Mouse (Mus musculus) ZHBTc4 (cell line): Measurements from ENCODE around the gene Rpl5.

Source experiments
- DNase-seq: peaks from one replicate; pipeline ENCODE4 v3.0.0-alpha.2; 2011; ENCODE audit warnings: low read depth, low spot score

Gene Rpl5

DNA sequence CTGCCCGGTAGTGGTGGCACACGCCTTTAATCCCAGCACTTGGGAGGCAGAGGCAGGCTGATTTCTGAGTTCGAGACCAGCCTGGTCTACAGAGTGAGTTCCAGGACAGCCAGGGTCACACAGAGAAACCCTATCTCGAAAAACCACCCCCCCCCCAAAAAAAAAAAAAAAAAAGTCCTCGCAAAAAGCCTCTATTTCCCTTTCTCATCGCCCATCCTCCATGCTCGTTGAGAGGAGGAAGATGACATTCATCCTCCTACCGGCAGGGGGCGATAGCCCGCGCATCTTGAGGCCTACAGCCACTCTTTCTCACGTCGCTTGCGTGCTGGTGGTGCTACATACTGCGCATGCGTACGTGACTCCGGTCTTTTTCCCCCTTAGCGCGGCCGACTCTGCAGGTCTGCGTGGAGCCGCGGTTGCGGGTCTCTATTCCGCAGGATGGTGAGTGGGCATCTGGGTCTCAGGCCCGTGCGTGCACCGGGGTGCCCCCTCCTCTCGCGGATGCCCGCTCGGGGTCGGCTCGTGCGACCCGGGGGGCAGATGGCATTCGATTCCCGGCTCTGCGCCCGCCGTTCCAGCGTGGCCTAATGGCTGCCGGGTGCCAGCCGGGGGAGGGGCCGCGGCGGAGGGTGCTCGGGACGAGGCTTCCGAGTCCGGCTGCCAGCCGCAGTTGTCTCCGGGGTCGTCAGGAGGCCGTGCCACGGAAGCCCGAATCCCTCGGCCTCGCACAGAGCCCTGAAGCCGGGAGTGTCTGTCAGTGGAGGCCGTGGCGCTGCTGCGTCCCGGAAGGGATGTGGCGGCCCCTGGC is at the start of gene Rpl5:
Gene Rpl5, plus strand, starts transcription at position 297 of the 808 bp plus-strand sequence.
- peak; percentile 98 for DNase-seq

DNA sequence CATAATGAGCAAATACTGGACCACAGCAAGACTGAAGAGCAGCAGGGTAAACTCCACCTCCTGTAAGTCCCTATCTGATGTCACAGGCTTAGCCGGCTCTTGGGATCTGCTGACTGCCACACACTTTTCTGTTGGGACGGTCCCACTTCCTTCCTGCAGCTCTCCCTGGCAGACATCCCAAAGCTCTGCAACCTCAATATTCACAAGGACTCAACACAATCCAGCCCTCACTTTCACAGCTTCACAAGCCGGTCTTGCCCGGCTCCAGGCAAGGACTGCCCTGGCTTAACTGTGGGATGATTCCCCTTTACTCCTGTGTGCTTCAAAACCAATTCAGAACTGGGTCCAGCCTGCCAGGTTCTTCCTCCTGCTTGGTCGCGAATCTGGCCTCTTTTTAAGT is 46.5 kb upstream of the Rpl5 start:
- peak; percentile 78 for DNase-seq

DNA sequence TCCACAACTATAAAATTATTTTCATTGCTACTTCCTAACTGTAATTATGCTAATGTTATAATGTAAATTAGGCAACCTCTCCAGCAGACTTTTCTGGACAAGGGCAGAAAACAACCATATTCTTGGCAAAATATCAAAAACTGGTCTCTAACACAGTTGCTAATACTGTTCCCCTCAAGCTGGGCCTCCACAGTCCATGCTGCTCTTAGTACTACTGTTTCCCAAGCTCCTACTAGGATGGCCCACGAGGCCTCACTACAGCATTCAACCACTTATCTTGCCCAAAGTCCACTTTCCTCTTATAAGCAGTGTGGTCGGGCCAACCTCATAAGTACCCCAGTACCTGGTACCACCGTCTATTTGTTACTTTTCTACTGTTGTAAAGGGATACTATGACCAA is 45.7 kb upstream of the Rpl5 start:
- DNase-seq, result no peak

DNA sequence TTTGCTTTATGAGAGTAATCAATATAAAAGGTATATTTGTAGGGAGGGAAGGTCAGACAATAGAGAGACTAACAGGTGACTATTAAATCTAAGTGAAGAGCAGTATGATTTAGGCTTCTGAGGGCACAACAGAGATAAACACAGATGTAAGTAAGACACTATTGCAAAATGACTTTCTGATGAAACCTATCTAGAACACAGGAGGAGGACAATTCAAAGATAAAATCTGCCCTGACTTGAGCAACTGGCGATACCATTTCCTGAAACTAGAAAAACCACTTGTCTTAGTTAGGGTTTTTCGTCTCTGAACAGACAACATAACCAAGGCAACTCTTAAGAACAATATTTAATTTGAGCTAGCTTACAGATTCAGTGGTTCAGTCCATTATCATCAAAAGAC is 44.8 kb upstream of the Rpl5 start:
- DNase-seq, result no peak

DNA sequence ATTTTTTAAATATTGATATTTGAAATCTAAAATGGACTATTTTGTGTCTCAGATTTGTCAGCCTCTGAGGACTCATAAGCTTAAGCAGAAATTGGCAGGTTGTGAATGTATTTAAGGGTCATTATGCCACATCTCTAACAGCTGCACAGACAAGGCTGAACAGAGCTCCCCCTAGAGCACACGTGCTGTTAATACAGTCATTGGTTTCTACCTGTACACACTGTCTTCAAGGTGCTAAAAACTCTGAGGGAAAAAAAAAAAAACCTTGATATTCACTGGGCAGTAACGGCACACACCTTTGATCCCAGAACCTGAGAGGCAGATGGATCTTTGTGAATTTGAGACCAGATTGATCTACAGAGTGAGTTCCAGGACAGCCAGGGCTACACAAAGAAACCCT is 41.3 kb upstream of the Rpl5 start:
- DNase-seq, result peak; percentile 52

DNA sequence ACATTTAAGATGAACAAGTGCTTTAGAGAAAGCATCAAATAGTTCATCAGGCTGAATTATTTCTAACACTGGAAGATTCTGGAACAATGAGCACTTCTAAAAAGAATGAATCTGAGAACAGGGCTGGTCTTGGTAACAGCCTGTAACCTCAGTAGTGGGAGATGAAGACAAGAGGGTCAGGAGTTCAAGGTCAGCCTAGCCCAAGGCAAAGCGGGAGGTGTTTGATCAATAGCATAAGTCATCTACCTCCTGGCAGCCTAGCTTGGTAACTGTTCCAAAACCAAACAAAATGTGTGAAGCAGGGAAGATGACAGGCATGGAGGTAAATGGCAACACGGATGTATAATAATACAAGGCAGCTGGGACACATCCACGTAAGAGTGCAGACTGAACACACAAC is 36.3 kb upstream of the Rpl5 start:
- DNase-seq, result peak; percentile 66

DNA sequence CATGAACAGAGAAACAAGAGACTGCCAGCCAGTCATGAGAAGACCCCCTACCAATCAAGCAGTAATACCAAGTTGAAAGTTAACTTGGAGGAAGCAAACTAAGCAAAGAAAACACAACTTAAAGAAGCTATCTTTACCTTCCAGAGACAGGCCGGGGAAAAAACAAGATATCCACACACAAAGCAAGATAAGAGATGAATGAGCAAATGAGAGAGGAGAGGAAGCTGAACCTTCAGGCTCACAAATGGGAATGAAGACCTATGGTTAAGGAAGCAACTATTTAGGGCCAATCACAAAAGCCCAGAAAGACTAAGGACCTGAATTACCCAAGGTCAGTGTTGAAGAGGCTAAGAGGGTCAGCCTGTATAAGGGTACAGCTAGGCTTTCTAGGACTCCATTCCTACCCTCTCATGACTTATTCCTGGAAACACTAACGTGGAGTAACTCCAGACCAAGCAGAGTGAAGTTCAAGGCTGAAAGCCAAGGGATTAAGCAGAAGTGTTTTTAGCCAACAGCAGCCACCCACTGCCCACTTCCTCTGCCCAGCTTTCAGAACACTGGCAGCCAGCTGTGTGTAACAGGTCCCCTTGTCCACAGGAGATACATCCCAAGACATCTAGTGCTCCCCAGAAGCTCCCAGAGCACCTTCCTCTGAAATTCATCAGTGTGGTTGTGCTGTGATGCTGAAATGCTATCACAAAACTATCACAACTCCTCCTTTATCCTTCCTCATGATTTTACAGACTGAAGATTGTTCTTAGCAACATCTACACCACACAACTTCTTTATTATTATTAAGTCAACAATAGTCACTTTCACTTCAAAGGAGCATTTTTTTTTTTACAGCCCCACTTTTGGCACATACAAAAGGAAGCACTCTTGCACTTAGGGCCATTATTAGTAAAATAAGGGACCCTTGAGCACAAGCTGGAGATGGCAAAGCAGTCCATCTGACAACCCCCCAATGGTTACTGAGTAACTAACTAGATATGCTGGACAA is 33.9 kb upstream of the Rpl5 start:
- no peak for DNase-seq

DNA sequence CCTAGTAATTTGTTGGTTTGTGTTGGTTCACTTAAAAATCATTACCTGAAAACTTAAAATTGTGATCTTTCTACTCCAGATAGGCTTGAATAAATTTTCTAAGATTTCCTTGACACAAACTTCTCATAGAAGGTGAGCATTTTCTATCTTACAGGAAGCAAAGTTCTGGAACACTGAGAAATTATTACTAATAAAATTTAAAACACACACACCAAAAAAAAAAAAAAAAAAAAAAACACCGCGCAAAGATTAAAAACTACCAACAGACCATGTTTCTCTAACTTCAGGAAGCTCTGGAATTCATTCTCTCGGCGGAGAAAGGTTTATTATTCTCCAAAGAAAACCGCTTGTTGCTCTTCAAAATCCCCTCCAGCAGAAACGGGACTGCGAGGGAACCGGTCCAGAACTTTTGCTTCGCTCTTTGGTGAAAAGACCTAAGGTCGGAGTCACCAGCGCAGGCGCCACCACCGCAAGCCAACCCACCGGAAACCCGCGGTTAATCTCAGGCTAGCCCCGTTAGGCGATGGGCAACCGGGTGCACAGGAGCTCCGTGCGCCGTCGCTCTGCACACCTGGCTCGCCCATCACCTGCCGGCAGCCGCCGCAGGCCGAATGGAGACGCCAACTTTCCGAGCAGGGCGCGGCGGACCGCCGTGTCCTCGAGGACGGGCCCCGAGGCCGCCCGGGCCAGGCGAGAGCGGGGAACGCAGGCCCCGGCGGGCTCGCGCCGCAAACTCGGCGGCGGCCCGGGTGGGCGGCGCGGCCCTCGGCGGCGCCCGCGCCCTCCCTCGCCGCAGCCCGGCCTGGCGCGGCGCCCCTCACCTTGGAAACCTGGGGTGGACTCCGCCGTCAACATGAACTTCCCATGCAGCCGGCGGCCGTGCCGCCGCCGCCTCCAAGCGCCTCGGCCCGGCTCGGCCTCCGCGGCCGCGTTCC is 32.1 kb upstream of the Rpl5 start:
- peak; percentile 74 for DNase-seq

DNA sequence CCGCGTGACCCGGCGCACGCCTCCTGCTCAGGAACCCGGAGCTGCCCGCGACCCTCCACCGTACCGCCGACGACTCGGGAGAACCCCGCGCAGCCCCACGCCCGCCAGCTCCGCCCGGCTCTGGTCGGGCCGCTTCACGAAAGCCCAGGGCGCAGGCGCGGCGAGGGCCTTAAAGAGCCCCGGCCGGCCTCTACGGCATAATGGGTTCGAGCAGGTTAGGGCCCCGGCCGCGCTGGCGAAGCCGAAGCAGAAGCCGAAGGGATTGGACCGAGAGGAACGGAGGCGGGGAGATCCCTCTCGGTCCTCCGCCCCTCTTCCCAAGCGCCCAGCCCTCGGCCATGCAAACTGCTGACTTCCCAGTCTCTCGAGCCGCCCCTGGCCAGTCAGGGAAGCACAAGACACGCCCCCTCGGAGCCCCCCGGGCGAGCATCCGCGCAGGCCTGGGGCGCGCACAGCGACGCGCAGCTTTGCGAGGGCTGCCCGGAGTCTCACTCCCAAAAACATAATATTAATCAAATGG is 31.3 kb upstream of the Rpl5 start:
- DNase-seq, result peak; percentile 98

DNA sequence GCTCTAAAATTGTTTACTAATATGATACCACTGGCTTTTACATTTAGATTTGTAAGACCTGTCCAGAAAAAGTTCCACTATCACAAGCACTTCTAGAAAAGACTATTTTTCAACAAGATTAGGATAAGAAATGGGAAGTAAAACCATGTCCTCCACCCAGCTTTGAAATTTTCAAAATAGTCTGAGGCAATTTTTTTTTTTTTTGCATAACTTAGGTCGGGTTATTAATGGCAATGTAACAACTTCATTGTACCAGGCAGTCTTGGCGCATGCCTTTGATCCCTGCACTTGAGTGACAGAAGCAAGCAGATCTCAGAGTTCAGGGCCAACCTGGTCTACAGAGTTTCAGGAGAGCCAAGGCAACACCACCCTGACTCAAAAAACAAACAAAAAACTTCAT is 30.6 kb upstream of the Rpl5 start:
- DNase-seq, result no peak

DNA sequence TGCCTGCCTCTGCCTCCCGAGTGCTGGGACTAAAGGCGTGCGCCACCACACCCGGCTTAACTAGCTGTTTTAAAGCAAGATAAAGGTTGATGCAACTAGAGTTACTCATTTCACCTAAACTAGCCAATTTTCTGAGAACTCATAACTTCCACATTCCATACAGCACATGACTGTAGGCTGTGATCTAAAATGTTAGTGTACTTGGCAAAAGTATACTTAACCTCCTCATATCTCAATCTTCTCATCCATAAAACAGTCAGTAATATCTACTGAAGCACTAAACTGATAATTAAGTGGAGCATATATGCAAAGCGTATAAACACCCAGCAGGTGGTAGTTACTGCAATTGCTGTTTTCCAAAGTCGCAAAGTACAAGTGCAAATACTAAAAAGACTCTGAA is 27.0 kb upstream of the Rpl5 start:
- no peak for DNase-seq

DNA sequence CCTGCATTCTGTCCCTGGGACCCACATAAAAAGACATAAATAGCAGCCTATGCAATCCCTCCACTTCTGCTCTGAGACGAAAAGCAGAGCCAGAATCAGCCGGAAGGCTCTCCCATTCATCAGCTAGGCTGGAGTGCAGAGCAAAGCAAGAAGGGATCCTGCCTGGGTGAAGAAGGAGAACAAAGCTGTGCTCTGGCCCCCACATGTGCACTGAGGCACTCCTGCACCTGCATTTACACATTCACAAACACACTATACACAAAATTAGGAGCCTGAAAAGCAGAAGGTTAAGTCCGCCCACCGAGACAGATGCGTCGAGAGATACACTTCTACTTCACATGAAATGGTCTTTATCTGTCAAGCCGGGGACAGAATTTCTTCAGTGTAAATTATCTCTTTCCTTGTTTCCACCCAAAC is 26.4 kb upstream of the Rpl5 start:
- DNase-seq, result no peak

DNA sequence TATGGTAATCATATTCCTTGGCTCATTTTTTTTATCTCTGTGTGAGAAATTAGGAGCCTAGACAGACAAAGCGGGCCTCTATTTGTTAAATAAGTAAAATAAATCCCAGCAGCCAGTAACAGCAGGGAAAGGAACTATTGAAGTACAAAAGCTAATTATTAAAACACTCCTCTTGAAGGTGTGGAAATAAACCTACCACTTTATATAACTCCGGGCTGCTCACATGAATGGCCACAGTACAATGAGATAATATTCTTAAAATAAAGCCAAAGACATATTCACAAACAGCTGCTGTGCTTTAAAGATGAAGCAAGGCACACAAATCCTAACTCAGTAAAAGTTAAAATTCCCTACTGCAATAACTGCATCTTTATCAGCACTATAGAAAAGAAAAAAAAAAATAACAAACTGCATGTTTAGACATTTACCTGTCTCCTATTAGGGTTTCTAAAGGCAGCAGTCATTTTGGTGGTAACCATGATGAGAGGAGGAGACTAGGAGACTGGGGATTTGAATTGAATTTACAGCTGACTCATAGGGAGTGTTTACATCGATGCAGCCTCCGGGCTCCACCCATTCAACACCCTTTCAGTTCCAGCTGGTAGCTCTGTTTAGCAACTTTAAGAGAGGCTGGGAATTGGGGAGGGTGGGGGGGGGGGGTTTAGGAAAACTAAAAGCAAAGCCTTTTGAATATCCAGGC is 25.6 kb upstream of the Rpl5 start, which contains the start of gene Evi5:
Gene Evi5, minus strand, starts transcription at position 547 of the 700 bp plus-strand sequence.
- DNase-seq, result peak; percentile 46

DNA sequence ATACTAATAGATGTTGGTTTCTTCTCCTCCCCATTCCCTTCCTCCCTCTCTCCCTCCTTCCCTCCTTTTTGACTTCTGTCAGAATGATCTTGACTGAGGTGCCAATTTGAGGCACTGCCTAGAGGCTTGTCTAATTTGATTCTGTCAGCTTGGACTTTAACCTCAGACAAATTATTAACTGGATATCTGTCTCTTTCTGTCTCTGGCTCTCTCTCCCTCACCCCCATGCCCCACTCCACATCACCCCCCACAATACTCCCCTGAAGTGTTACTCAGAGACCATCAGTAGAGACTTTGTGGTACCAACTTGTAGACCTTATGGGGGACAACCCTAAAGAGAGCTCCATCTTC is 25.1 kb upstream of the Rpl5 start:
- no peak for DNase-seq

DNA sequence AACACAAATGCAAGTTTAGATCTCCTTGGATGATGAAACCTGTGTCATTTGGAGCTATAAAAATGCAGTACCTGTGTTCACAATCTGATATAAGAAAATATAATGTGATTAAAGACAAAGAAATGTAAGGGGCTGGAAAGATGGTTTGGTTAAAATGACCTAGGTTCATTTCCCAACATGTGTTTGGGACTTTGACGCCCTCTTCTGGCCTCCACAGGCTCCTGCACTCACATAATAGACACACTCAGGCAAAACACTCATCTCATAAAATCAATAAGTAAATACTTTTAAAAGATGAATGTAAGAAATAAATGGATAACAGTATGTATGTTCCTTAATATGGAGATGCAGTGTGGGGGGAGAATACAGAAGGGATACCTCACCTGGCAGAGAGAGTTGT is 23.2 kb upstream of the Rpl5 start:
- DNase-seq, result peak; percentile 32

DNA sequence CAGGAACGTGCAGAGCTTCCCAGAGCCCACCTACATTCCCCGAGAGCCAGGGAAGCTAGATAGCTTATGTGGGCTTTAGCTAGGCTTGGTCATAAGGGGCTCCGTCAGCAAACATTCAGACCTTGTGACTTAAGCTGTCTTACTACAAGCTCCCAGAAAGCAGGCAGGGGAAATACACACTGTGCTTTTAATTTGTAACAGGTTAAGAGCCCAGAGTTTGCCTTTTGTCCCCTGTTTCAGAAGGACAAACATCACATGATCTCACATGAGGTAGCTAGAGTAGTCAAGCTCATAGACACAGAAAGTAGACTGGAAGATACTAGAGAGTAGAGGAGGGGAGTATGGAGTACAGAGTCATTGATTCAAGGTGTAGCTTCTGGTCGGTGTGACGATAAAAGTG is 19.6 kb upstream of the Rpl5 start:
- DNase-seq, result no peak

DNA sequence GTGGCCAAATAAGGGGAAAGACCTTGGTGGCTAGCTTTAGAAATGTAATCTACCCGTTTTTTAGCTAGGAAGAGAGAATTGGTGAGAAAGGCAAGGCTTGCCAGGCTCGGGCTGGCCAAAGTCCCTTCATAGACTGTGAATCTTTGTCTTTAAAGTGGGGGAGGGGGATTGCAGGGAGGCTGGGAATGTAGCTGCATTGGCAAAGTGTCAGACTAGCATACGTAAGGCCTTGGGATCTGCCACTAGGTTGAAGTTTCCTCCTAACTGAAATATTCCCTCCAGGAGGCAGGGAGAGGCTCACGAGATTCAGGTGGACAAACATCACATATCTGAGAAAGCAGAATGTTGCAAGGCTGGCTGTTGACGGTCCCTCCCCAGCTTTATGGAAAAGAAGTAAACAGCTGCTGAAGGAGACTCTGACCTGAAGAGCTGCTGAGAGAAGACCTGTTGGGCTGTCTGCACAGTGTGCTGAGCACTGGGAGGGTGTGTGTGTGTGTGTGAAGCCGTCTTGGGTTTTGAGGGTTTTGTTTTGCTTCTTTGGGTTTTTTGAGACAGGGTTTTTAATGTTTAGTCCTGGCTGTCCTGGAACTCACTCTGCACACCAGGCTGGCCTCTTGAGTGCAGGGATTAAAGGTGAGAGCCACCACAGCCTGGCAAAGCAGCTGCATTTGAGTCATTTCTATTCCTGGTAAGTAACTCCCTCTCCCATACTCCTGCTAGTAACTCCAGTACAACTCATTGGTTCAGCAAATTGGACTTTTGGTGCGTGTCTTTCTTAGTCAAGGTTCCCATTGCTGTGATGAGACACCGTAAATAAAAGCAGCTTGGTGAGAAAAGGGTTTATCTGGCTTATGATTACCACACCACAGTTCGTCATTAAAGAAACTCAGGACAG is 10.1 kb upstream of the Rpl5 start:
- DNase-seq, result no peak

DNA sequence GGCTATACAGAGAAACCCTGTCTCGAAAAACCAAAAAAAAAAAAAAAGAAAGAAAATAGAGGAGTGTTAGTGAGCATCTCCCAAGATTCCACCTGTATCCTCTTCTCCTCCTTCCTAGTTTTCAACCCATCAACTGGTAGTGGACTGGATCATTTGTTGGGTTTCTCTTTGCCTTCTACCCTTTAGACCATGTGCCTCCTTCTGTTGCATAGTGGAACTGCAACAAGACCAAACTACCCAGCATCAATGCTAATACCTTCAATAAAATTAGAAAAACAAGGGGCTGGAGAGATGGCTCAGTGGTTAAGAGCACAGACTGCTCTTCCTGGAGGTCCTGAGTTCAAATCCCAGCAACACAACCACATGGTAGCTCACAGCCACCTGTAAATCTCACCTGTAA is 8.8 kb upstream of the Rpl5 start:
- DNase-seq, result peak; percentile 62

DNA sequence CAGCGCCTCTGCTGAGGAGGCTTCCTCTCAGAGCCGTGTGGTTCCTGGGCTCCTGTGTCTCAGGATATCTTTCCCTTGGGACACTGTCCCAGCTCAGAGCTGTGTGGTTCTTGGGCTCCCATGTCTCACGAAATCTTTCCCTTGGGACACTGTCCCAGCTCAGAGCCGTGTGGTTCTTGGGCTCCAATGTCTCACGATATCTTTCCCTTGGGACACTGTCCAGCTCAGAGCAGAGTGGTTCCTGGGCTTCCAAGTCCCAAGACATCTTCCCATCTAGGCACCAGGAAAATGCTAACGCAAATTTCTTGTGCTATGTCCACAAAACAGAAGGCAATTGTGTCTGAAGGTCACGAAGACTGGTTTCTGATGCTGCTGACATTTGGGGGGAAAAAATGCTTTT is 5.6 kb upstream of the Rpl5 start:
- DNase-seq, result no peak

DNA sequence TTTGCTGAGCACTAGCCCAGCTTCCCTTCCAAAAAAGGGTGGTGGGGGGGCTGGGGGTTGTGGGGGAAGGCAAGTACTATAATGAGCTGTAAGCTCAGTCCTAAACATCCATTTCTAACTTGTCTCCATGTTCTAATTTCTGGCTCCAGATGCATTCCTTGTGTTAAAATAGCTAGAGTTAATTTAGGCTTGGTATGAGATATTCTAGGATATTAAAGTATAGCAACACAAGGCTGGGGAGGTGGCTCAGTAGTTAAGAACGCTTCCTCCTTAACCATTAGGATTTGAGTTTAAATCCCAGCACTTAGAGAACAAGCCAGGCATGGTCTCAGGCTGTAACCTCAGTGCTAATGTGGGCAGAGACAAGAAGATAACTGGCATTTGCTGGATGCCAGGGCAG is 4.0 kb upstream of the Rpl5 start:
- no peak for DNase-seq
